Mouse (Mus musculus) left cerebral cortex, postnatal 4 days (tissue): ENCODE measurements around the gene Clasp1. TPM values are rescaled to one million over a fixed set of nuclear protein-coding genes. Genes with fewer than 3 reads are reported as not detected.
"Not testable (repeated sequence)": the region's sequence is repeated elsewhere in the genome, so short reads cannot be mapped to it uniquely, and the experiment has no call there.

Source experiments
- DNase-seq: peaks from one replicate; pipeline ENCODE4 v3.0.0-alpha.2; 2022
- intact Hi-C: fragments of 180-260 bp; cut with DNase I; formaldehyde crosslinking; loops from one replicate; pipeline ENCODE4 v1.15.1; 2025
- total RNA-seq, 2 experiments: library from RNA; stranded (reverse); gene quantifications; 2 replicates each; pipeline ENCODE4 v1.2.3; 2021

Gene Clasp1
- total RNA-seq, 2 experiments from 2014 or later: 219 to 233 TPM

- no peak for DNase-seq
- intact Hi-C loops: no loop called here
Measured at GRCm38 (mm10) chr1:118553451-118553850, 164.6 kb downstream of the Clasp1 start.

- DNase-seq: no peak
- intact Hi-C loops: no loop called here
Measured at GRCm38 (mm10) chr1:118554961-118555360, 166.1 kb downstream of the Clasp1 start.

GRCm38 (mm10) chr1:118559716-118560115, 170.9 kb downstream of the Clasp1 start:
- intact Hi-C loops: loop anchor here (5.0 to 10.0 kb wide), 2 partner anchors 38 to 205 kb away; no protein-coding TSS in a partner anchor
- no peak for DNase-seq

DNA sequence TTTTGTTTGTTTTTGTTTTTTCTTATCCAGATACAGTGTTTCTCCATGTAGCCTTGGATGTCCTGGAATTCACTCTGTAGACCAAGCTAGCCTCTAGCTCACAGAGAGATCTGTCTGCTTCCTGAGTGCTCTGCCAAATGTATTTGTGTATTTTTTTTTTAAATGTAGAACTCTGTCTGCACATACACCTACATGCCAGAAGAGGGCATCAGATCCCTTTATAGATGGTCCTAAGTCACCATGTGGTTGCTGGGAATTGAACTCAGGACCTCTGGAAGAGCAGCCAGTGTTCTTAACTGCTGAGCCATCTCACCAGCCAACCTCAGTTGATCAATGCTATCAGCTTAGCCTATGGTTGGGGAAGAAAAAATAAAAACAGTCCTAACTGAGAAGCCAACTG, 175.7 kb downstream of the Clasp1 start:
- no peak for DNase-seq
- intact Hi-C loops: loop anchor here (5.0 to 10.0 kb wide), 2 partner anchors 33 to 200 kb away; no protein-coding TSS in a partner anchor

GRCm38 (mm10) chr1:118567659-118568058, 178.8 kb downstream of the Clasp1 start:
- intact Hi-C loops: loop anchor here (10.0 kb wide), 1 partner anchor 197 kb away; no protein-coding TSS in a partner anchor
- DNase-seq: no peak

DNA sequence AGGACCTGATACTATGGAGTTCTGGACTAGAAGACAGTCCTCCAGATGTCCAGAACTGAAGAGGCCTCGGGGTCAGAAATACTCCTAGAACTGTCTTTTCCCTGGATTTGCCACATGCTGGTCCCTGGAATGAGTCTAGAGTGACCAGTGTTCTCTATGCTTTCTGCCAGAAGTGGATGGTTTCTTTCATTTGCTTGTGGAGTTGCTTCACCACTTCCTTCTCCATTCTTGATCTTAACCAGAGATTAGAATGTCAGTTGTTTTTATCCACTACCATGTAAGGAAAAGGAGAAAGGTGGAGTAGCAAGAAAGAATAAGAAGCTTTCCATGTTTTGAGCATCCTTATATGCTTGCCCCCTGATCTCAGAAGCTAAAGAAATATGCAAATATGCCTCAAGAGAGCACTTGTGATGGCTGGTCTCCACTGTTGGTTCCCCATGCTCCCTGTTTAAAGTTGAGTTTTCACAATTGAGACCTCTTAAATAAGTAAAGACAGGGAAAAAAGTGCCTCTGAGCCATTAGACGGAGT, 191.4 kb downstream of the Clasp1 start:
- intact Hi-C loops: no loop called here
- no peak for DNase-seq

- intact Hi-C loops: no loop called here
- no peak for DNase-seq
Measured at GRCm38 (mm10) chr1:118581179-118581578, 192.3 kb downstream of the Clasp1 start.

- intact Hi-C loops: no loop called here
- no peak for DNase-seq
Measured at GRCm38 (mm10) chr1:118589721-118590120, 200.9 kb downstream of the Clasp1 start.

DNA sequence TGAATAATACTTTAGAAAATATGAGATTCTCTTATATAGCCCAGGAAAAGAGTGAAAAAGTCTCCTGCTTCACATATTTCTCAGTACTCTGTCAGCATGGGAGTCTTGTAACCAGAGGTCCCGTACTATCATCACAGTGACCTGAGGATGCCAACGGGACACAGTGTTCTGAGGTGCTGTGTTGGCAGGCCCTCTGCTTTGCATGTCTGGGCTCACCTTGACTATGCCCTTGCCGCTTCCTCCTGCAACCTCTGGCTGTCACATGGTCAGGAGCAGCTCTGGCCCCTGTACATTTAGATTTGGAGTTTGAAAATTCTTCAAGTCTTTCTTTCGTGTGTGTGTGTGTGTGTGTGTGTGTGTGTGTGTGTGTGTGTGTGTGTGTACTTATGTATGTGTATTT, 204.1 kb downstream of the Clasp1 start:
- intact Hi-C loops: no loop called here

GRCm38 (mm10) chr1:118595395-118595794, 206.5 kb downstream of the Clasp1 start:
- DNase-seq: no peak
- intact Hi-C loops: loop anchor here (5.0 kb wide), 1 partner anchor 33 kb away; no protein-coding TSS in a partner anchor

More for the DNA sequence above, 204.1 kb downstream of the Clasp1 start:
- no peak for DNase-seq

DNA sequence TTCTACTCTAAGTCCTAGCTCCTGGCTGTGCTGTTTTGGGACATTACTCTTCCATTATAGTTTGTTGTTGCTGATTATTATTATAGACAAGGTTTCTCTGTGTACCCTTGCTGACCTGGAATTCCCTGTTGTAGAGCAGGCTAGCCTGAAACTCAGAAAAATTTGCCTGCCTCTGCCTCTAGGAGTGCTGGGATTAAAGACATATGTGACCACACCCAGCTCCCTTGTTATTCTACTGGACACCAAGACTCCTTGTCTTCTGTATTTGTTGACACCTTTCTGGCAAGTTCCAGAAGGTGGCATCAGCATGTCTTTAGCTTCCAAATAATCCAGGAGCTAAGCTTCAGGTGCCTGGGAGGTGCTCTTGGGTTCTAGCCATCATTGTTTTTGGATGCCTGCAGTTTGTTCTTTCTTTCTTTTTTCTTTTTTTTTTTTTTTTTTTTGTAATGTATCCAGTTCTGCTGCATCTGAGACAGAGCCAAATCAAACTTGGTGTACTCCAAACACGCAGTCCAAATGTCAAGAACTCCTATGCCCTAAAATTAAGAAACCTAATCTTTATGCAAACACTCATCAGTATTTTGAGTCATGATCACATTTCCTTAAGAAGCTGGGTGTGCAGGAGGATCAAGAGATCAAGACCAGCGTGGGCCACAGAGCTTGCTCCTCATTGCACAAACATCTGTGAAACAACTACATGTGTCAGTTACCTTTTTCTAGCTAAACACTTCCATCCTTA, 208.8 kb downstream of the Clasp1 start:
- no peak for DNase-seq
- intact Hi-C loops: loop anchor here (5.0 kb wide), 1 partner anchor 35 kb away; no protein-coding TSS in a partner anchor

DNA sequence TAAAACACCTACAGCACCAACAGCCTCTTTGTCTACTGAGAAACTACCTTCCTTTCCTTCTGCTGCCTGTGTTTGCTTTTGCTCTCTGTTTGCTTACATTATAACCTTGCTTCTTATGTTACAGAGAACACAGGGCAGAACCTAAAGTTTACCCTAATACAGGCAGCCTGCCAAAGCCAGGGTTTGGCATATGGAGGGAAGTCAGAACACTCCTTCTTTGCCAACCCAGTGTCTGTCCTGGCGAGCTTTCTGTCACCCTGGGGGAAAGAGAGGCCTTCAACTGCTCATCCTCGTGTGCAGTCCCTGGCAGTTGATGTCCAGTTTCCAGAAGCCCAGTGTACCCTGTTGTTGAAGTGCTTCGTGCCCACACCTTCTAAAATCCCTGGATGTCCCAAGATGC, 209.5 kb downstream of the Clasp1 start:
- peak; percentile 54 for DNase-seq
- intact Hi-C loops: loop anchor here (5.0 kb wide), 1 partner anchor 36 kb away; no protein-coding TSS in a partner anchor

DNA sequence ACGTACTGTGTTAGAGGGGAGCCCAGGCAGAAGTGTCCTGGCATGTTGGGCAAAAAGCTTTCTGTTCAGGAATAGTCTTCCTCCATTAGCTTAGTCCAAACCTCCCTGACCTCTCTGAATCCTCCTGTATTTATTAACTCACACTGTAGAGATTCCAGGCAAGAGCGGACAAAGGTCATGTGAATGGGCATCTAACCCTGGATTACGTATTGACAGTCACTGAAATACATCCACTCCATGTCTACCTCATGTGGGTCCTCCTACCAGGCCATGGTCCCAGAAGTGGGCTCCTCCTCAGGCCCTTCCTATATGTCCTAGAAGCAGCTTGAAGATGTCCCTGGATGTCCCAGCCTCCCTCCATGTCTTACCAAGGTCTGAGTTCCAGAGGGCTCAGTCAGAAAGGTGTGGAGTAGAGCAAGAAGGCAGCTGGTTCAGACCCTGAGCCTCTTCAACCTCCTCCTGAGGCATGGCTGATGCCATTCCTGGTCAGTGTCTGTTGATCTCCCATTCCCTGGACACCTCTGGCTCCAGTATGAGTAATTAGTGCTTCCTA, 224.8 kb downstream of the Clasp1 start:
- intact Hi-C loops: no loop called here
- DNase-seq: no peak

GRCm38 (mm10) chr1:118621055-118621454, 232.2 kb downstream of the Clasp1 start:
- intact Hi-C loops, DNase-seq: not testable (repeated sequence)

DNA sequence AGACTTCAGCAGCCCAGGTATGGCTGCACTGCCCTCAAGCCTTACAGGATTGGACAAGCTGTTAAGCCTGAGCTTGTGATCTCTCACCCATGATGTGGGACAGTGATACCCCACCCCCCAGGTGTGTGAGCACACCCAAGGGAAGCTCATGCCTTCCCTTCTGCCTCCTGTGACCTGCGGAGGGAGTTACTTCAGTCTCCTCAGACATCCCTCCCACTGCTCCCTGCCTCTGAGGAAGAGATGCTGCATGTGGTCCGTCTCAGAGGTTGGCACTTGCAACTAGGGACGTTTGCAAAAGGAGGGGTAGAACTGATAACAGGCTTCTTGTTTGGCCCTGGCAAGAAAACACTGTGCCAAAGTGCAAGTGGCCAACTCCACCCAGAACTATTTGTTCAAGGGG, 234.0 kb downstream of the Clasp1 start:
- DNase-seq: no peak
- intact Hi-C loops: no loop called here

DNA sequence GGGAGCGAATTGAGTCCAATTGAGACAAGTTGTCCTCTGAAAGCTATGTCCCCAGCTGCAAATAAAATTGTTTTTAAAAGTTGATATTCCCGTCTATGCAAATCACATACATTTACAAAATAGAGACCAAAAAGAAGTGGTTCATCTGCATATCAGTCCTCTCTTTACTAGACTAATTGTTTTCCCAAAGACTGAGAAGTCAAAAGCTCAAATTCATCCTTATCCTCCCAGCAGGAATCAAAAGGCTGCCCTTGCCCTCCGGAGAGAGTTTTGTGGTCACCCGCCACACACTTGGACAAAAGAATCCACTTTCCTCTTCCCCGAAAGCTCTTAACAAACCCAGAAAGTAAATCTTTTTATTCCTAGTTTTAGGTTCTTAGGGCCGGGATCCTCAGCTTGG, 236.6 kb downstream of the Clasp1 start:
- intact Hi-C loops: no loop called here
- no peak for DNase-seq

- no peak for DNase-seq
- intact Hi-C loops: no loop called here
Measured at GRCm38 (mm10) chr1:118625921-118626320, 237.1 kb downstream of the Clasp1 start.

GRCm38 (mm10) chr1:118626452-118626851, 237.6 kb downstream of the Clasp1 start:
- intact Hi-C loops: no loop called here

DNA sequence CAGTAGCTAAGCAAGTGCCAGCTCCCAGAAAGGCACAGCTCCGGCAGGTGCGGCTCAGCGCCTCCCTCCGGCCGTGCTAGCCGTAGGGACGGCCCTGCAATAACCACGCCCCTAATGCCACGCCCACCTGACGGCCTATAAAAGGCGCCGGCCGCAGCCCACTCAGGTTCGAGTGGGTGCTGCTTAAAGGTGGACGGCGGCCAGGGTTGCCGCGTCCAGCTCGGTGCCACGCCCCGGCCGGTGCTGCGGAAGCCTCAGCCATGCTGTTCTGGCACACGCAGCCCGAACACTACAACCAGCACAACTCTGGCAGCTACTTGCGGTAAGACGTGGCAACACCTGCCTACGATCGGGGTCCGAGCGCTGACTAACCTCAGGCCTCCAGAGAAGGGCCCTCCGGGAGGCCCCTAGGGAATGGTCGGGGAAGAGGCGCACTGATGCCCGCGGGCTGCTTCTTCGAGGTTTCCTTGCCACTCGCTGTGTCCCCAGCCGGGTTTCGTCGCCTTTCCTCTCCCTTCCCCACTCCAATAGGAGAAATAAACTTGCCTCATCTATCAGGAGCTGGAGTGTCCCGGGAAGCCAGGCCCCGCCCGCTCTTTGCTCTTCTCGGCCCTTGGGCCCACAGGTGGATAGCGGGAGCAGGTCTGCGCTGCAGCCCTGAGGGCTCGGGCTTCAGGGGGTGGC, 239.1 kb downstream of the Clasp1 start, which contains the start of gene Tfcp2l1:
TSS of gene Tfcp2l1 (plus strand) at position 165 of the 684 bp plus-strand sequence.
- intact Hi-C loops: no loop called here

More at GRCm38 (mm10) chr1:118626452-118626851, 237.6 kb downstream of the Clasp1 start:
- DNase-seq: no peak

DNA sequence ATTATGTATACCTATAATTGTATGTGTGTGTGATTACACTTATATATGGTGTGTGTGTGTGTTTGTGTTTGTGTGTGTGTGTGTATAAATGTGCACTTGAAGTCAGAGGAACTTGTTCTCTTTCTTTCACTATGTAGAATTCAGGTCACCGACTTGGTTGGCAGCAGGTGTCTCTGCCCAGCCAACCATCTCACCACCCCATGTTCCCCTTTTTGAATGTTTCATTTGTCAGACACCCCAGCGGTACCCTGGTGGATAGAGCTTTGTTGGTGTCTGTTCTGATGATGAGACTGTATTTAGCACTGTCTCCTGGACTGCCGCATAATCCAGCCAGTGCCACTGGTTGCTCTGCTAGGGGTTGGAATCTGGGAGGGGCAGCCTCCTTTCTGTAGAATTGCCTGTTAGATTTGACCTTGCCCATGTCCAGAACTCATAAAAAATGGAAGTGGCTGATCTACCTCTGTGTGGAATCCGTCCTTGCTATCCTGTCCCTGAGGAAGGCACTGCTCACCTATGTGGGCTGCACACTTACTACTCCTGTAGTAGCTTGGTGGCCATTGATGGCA, 244.6 kb downstream of the Clasp1 start:
- intact Hi-C loops: no loop called here
- no peak for DNase-seq

More for the DNA sequence above, 239.1 kb downstream of the Clasp1 start, which contains the start of gene Tfcp2l1:
- peak; percentile 73 for DNase-seq
